Mouse (Mus musculus): Measurements from ENCODE around the gene Gpn3.

Gpn3 gene

GRCm38 (mm10) chr5:122371591-122372191 lies at the start of gene Gpn3:
Gpn3 (plus strand) TSS chr5:122371876.
- peak; percentile 41 for DNase-seq

DNA sequence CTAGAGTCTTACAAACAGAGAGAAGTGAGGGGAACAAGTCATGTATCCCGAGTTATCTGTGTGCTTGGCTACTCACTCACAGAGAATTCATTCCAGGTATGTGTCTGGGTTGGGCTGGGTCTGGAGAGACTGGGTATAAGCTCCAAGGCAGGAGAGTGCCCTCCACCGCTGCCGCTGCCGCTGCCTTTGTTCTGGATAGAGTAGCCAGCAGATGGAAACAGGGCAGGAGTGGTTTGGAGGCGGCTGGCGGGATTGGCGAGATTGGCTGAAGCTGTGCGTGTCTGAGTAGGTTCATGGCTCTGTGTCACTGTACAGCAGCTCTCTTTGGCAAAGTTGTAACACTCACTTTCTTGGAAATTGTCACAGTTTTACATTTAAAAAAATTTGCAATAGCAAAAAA lies 48.2 kb upstream of the Gpn3 start:
- no peak for DNase-seq

GRCm38 (mm10) chr5:122324608-122325431 lies 46.9 kb upstream of the Gpn3 start:
- peak; percentile 85 for DNase-seq

DNA sequence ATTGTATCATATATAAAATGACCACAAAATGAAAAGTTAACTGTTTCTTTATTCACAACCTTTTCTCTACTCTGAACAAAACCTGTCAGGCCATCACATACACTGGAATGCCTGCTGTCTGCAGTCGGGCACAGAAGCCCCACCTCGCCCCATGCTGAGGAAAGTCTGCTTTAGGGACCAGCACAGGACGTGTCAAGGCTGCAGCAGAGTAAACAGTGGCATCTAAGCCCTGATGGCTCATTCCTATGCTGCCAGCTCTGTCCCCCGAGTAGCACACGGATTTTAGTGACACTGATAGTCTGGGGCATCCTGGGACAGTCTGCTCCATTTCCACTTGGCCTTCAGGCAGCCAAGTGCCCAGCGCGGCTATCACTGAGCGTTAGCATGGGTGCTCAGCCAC lies 46.2 kb upstream of the Gpn3 start:
- DNase-seq = peak; percentile 52

DNA sequence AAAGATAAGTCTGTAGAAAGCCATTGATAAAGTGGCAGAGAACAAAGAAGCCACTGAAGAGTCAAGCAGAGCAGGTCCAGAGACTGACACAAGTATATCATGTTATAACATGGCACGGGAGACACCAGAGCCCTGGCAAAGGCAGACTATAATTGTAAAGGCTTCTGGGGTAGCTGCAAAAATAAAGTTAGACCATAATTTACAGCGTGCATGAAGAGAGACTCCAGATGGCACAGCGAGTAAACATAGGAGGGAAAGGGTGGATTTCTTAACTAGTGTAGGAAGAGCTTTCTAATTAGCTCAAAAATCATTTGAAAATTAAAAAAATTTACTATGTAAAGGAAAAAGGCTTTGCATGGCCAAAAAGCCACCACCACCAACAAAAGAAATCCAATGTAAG lies 44.4 kb upstream of the Gpn3 start:
- DNase-seq = no peak

DNA sequence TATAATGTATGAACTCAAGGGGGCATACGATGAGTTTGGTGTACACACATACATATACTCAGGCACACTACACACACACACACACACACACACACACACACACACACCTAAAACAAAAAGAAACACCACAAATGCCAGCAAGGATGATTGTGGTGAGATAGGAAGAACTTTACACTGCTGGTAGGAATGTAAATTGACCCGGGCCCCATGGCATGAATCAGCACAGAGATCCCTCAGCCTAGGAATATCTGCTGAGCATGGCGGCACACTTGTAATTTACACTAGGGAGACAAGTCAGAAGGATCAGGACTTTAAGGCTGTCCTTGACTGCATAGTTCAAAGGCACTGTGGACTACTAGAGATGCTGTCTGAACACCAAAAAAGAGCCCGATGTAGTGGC lies 41.4 kb upstream of the Gpn3 start:
- no peak for DNase-seq

DNA sequence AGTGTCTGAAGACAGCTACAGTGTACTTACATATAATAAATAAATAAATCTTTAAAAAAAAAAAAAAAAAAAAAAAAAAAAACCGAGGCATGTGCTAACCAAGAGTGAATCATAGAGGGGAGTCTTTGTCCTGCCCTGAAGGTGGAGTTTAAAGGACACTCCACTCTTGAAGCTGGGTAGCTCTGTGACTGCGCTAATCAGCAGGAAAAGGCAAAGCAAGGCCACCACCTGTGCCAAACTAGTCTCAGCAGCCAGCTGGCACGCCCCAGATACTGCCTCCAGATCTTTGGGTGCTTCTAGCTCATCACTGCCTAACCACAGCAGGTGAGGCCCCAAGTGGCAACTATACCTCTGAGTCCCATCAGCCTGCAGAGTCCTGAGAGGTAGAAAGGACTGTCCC lies 37.0 kb upstream of the Gpn3 start:
- no peak for DNase-seq

DNA sequence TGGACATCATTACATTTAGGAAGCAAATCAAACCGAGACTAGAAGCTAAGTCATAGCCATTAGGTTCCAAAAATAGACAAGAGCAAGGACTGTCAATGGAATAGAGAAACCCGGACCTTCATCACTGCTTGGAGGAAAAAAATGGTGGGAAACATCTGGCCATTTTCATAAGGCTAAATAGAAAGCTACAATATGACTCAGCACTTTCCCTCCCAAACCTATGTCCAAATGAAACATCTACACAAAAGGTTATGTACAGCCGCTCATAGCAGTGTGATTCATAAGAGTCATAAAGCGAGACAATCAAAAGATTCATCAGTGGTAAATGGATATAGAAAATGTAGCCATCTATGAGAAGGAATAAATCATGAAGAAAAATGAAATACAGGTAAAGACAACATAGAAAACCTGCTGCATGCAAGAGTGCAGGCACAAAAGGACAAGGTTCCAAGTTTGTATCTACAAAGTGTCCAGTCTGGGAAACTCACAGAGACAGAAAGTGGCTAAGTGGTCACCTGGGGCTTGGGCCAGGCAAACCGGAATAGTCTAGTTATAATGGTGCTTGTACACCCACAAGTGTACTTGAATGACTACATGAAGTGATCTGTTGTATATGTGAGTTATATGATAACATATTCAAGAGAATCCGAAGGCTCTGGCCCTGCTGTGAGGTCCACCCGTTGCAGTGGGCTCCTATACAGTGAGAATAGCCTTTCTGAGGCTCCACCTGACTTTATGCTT lies 35.0 kb upstream of the Gpn3 start:
- no peak for DNase-seq

- DNase-seq = no peak
Observed at GRCm38 (mm10) chr5:122342874-122343273, 28.8 kb upstream of the Gpn3 start.

- DNase-seq = no peak
Observed at GRCm38 (mm10) chr5:122343768-122344167, 27.9 kb upstream of the Gpn3 start.

- DNase-seq = peak; percentile 83
Observed at GRCm38 (mm10) chr5:122344260-122344659, 27.4 kb upstream of the Gpn3 start.

DNA sequence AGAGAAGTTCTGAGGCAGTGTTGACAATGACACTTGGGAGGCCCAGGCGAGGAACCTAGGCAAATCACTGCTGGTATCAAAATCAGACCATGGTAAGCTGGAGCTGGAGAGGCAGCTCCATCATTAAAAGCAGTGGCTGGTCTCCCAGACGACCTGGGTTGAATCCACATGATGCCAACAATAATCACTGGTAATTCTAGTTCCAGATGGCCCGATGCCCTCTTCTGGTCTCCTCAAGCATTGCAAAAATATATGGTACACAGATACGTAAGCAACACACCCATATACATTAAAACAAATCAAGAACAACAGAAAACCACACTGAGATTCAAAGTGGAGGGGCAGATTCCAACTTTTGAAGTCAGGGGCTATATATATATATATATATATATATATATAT lies 25.9 kb upstream of the Gpn3 start:
- DNase-seq = no peak

DNA sequence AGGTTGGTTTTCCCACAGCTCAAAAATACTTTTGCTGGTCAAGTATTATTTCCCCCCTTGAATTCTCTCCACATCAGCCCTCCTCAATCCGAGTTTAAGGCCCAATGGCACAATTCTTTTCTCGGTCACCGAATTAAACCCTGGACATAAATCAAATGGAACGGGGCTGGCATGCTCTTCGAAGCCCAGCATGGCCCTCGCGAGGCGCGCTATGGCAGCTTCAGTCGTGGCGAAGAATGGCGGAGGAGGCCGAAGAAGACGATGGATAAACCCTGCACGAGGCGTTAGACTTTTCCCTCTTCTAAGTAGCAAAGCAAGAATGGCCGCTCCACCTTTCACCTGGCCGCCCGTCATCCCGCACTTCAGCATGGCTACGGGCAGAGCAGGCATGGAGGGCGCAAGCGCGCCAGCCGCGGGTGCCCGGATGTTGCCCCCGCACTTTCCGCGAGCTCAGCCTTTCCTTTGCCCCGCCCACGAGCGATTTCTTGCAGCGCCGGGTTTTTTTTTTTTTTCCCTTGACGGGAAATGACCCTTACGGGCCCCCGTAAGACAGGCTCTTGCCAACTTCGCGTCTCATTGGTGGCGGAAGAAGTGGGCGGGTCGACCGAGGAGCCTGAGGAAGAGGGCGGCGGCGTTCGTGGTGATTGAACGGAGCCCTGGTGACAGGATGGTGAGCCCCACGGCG lies 17.7 kb upstream of the Gpn3 start, which contains the start of the genes Rad9b and Vps29:
Rad9b (minus strand) TSS at position 427 of the 685 bp plus-strand sequence.
Vps29 (plus strand) TSS at position 563 of the 685 bp plus-strand sequence.
- peak; percentile 99 for DNase-seq

DNA sequence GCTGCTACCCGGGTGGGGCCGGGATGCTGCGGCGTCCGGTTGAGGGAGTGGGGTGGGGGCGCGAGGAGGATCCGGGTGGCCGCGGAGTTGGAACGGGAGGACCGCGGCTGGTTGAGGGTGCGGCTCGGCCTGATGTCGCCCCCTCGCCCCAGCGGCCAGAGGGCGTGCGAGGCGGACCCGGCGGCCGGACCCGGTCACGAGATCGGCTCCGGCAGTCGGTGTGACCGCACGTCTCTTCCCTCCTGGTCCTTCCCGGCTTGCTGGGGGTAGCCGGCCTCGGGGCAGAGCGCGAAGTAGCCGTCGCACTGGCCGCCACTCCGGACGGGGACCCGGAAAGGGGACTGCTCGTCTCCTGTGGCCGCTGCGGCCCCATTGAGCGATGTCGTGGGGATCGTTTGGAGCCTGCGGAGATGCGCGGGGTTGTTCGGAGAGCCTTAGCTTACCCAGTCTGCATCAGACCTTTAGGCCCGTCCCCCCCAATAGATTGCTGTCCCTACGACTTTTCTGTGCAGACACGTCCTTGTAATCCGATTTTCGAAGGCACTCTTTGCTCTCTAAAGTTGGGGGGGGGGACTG lies 17.1 kb upstream of the Gpn3 start:
- DNase-seq = no peak

- DNase-seq = peak; percentile 99
Observed at GRCm38 (mm10) chr5:122372192-122372769, 605 bp downstream of the Gpn3 start, which contains the start of gene Fam216a. Fam216a (minus strand) TSS chr5:122372364.

GRCm38 (mm10) chr5:122372878-122373277 lies 1.2 kb downstream of the Gpn3 start:
- no peak for DNase-seq

- DNase-seq = no peak
Observed at GRCm38 (mm10) chr5:122377101-122377833, 5.6 kb downstream of the Gpn3 start.

DNA sequence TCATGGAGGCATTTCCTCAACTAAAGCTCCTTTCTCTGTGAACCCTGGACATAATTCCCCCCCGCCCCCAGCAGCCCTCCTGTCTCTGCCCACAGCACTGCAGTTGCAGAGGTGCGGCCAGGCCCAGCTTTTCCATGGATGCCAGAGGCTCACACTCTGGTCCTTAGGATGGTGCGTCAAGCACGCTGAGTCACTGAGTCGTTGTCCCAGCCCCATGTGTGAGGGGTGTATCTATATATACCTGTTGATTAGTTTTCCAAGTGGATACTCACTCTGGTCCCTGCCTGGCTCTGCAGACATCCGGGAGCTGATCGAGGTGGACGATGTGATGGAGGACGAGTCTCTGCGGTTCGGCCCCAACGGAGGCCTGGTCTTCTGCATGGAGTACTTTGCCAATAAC lies 6.5 kb downstream of the Gpn3 start:
- DNase-seq = no peak

DNA sequence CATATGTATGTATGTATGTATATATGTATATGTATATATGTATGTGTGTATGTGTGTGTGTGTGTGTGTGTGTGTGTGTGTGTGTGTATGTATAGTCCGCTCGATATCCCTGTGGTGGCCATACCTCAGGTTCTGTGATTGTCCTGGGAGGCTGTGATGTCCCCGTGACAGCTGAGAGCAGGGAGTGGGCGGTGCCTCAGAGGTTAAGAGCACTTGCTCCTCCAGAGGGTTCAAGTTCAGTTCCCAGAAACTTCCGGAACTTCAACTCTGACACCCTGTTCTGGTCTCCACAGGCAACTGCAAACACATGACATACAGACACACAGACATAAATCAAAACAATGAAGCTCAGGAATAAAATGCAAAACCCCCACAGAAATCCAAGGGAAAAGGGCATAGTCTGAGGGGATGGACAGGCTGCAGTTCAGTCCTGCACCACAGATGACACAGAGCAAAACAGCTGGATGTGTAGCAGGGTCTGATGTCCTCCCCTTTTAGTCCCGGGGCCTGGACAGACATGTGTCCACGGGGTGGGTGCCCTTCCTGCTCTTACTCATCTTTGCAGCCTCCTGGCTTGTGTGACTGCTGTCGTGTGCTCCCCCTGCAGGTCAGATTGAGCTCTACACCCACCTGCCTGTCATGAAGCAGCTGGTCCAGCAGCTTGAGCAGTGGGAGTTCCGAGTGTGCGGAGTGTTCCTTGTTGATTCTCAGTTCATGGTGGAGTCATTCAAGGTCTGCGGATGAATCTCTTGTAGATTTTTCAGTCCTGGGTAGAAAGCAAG lies 7.9 kb downstream of the Gpn3 start:
- peak; percentile 80 for DNase-seq

GRCm38 (mm10) chr5:122390006-122390405 lies 18.3 kb downstream of the Gpn3 start:
- no peak for DNase-seq

DNA sequence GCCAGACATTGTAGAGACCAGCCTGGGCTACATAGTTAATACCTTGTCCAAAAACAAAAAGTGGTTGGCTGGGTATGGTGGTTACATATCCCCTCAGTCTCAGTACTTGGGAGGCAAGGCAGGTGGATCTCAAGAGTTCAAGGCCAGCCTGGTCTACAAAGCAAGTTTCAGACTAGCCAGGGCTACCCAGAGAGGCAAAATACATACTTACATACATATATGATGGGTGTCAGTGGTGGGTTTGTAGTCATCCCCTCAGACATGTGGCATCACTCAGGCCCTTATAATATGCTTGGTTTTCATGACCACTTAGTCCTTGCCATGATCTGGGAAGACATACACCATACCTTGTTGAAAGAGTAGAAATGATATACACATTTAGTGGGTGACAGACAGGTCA lies 19.0 kb downstream of the Gpn3 start:
- DNase-seq = no peak

Measured in cerebellum, adult 8-10 months (tissue).